Comparison of ENCODE assay signal across 25 mouse cellular contexts in genomic region chr14:73083563-73083962, GRCm38 (mm10). TPM values are rescaled to one million over a fixed set of nuclear protein-coding genes. Genes with fewer than 3 reads are reported as not detected.
DNase-seq lines count a peak whose midpoint lies in the region; ATAC-seq and TF ChIP-seq lines count a peak whose summit lies in the region.
"Had no signal": no experiment of that assay in that cellular context is flagged by ENCODE, and none has a peak within 500 bp of the region (broad histone marks: within the 10 kb centered on the region; RNA-seq: fewer than 3 reads in every experiment).

No protein-coding gene starts in this region.

- H3K27ac ChIP-seq in limb, embryonic 11.5 days (replicated peaks; ENCODE audit: low read depth, low read length): no peak overlapping the region
- H3K27ac ChIP-seq in limb, embryonic 10.5 days: no peak overlapping the region
- no peak overlapping the region for H3K27ac ChIP-seq in midbrain, embryonic 11.5 days (ENCODE audit: low read depth, low read length)
- H3K27ac ChIP-seq in midbrain, postnatal 0 days (ENCODE audit: low read depth, low read length): no peak overlapping the region
- H3K27ac ChIP-seq: embryonic facial prominence, embryonic 10.5 days; embryonic facial prominence, embryonic 12.5 days; forebrain, embryonic 13.5 days; forebrain, embryonic 15.5 days had no signal

- H3K9me3 ChIP-seq in limb, embryonic 11.5 days (ENCODE audit: control insufficient read depth, low read length): no peaks in the 10 kb centered on the region
- H3K9me3 ChIP-seq in limb, embryonic 10.5 days (replicated peaks): no peaks in the 10 kb centered on the region
- no peaks in the 10 kb centered on the region for H3K9me3 ChIP-seq in midbrain, embryonic 11.5 days (ENCODE audit: control insufficient read depth, low read length)
- H3K9me3 ChIP-seq in midbrain, postnatal 0 days (ENCODE audit: low read length): no peaks in the 10 kb centered on the region
- H3K9me3 ChIP-seq: embryonic facial prominence, embryonic 10.5 days; embryonic facial prominence, embryonic 12.5 days; forebrain, embryonic 13.5 days; forebrain, embryonic 15.5 days; G1E had no signal

- H3K9ac ChIP-seq in limb, embryonic 11.5 days (ENCODE audit: low read length): no peak overlapping the region
- H3K9ac ChIP-seq in midbrain, embryonic 11.5 days (ENCODE audit: low read length): no peak overlapping the region
- no peak overlapping the region for H3K9ac ChIP-seq in midbrain, postnatal 0 days (replicated peaks; ENCODE audit: low read length, poor library complexity, severe bottlenecking)
- H3K9ac ChIP-seq: embryonic facial prominence, embryonic 12.5 days; forebrain, embryonic 13.5 days; forebrain, embryonic 15.5 days had no signal

- no peak overlapping the region for H3K4me3 ChIP-seq in limb, embryonic 11.5 days (ENCODE audit: low read depth, low read length)
- no peak overlapping the region for H3K4me3 ChIP-seq in limb, embryonic 10.5 days
- no peak overlapping the region for H3K4me3 ChIP-seq in midbrain, embryonic 11.5 days (ENCODE audit: low read depth, low read length)
- no peak overlapping the region for H3K4me3 ChIP-seq in midbrain, postnatal 0 days (ENCODE audit: low read depth, low read length)
- H3K4me3 ChIP-seq: embryonic facial prominence, embryonic 10.5 days; embryonic facial prominence, embryonic 12.5 days; forebrain, embryonic 13.5 days; forebrain, embryonic 15.5 days had no signal

- DNase-seq in heart, adult 11 months: peak; percentile 52
- no peak for DNase-seq in heart, adult 8-10 months (ENCODE audit: low spot score)
- DNase-seq in limb, embryonic 11.5 days (ENCODE audit: low spot score): peak; percentile 9
- DNase-seq in limb, embryonic 10.5 days (ENCODE audit: low spot score): no peak
- DNase-seq in midbrain, embryonic 11.5 days (ENCODE audit: low spot score, missing footprints): peak; percentile 59
- no peak for DNase-seq in midbrain, postnatal 0 days (ENCODE audit: low spot score)
- DNase-seq: adrenal gland, adult 8-10 months; adrenal gland, postnatal 14 days; adrenal gland, postnatal 36 days; B cell, adult 2 months; cerebellum, adult 11-12 months; cerebellum, adult 2 months; cerebellum, adult 9-10 months; cerebellum, postnatal 10 days; cerebellum, postnatal 25 days had no signal

- no peaks in the 10 kb centered on the region for H3K4me1 ChIP-seq in limb, embryonic 11.5 days (ENCODE audit: control insufficient read depth, insufficient read depth, low read length)
- H3K4me1 ChIP-seq in limb, embryonic 10.5 days: no peaks in the 10 kb centered on the region
- H3K4me1 ChIP-seq in midbrain, embryonic 11.5 days (ENCODE audit: control insufficient read depth, insufficient read depth, low read length): no peaks in the 10 kb centered on the region
- H3K4me1 ChIP-seq in midbrain, postnatal 0 days (ENCODE audit: insufficient read depth, low read length): no peaks in the 10 kb centered on the region
- H3K4me1 ChIP-seq: embryonic facial prominence, embryonic 10.5 days; embryonic facial prominence, embryonic 12.5 days; forebrain, embryonic 13.5 days; forebrain, embryonic 15.5 days had no signal

- ATAC-seq in limb, embryonic 11.5 days (ENCODE audit: insufficient number of reproducible peaks, low FRiP score, low TSS enrichment, low read depth): no peak
- ATAC-seq in midbrain, embryonic 11.5 days (ENCODE audit: low FRiP score): no peak
- no peak for ATAC-seq in midbrain, postnatal 0 days (ENCODE audit: low FRiP score)
- ATAC-seq: activated CD4-positive, CD25-positive, alpha-beta regulatory T cell, adult 4 months; CD4-positive, CD25-positive, alpha-beta regulatory T cell, adult 4 months; forebrain, embryonic 13.5 days; forebrain, embryonic 15.5 days; Patski had no signal

- 76% methylated on average over 2 of the region's 2 CpGs for WGBS in limb, embryonic 11.5 days
- WGBS in limb, embryonic 10.5 days: 84% methylated on average over 2 of the region's 2 CpGs
- WGBS in midbrain, embryonic 11.5 days: 81% methylated on average over 2 of the region's 2 CpGs
- 87% methylated on average over 2 of the region's 2 CpGs for WGBS in midbrain, postnatal 0 days

- H3K4me2 ChIP-seq in limb, embryonic 11.5 days (ENCODE audit: low read depth, severe bottlenecking): no peak overlapping the region
- H3K4me2 ChIP-seq in midbrain, embryonic 11.5 days: no peak overlapping the region
- no peak overlapping the region for H3K4me2 ChIP-seq in midbrain, postnatal 0 days (ENCODE audit: low read depth, low read length, poor library complexity, severe bottlenecking)
- H3K4me2 ChIP-seq: embryonic facial prominence, embryonic 12.5 days; forebrain, embryonic 13.5 days; forebrain, embryonic 15.5 days had no signal

- H3K27me3 ChIP-seq in limb, embryonic 11.5 days (ENCODE audit: control insufficient read depth, insufficient read depth, low read length): no peaks in the 10 kb centered on the region
- H3K27me3 ChIP-seq in limb, embryonic 10.5 days (ENCODE audit: low read depth, poor library complexity, severe bottlenecking): no peaks in the 10 kb centered on the region
- no peaks in the 10 kb centered on the region for H3K27me3 ChIP-seq in midbrain, embryonic 11.5 days (ENCODE audit: control insufficient read depth, insufficient read depth, low read length)
- H3K27me3 ChIP-seq in midbrain, postnatal 0 days (ENCODE audit: insufficient read depth, low read length): no peaks in the 10 kb centered on the region
- H3K27me3 ChIP-seq: CH12.LX; embryonic facial prominence, embryonic 12.5 days; forebrain, embryonic 13.5 days; forebrain, embryonic 15.5 days had no signal

- H3K36me3 ChIP-seq in limb, embryonic 11.5 days (ENCODE audit: control insufficient read depth, insufficient read depth, low read length): no peaks in the 10 kb centered on the region
- H3K36me3 ChIP-seq in limb, embryonic 10.5 days: no peaks in the 10 kb centered on the region
- no peaks in the 10 kb centered on the region for H3K36me3 ChIP-seq in midbrain, embryonic 11.5 days (ENCODE audit: control insufficient read depth, insufficient read depth, low read length)
- no peaks in the 10 kb centered on the region for H3K36me3 ChIP-seq in midbrain, postnatal 0 days (ENCODE audit: insufficient read depth, low read length)
- H3K36me3 ChIP-seq: embryonic facial prominence, embryonic 10.5 days; embryonic facial prominence, embryonic 12.5 days; forebrain, embryonic 15.5 days; G1E had no signal

- TF ChIP-seq CTCF in midbrain, postnatal 0 days (IDR thresholded peaks at IDR 0.05): no peak

RNA-seq across cellular contexts. Expression of gene Cysltr2, which starts 34.6 kb away (rescaled TPM):
- total RNA-seq in heart, adult 8-10 months (2022): under 1 TPM; 0.14 to 0.41 (median 0.30) TPM
- polyA plus RNA-seq in limb, embryonic 11.5 days (2014; fragmentation: Nextera tagmentation; extraction: Ambion mirVana): not detected in 2 replicates
- not detected in 2 replicates for polyA plus RNA-seq in limb, embryonic 10.5 days (2016; fragmentation: Nextera tagmentation; extraction: Ambion mirVana)
- not detected in 2 replicates for polyA plus RNA-seq in midbrain, embryonic 11.5 days (2014; fragmentation: Nextera tagmentation; extraction: Ambion mirVana)
- total RNA-seq in midbrain, postnatal 0 days (2014; rRNA removed): 0.76 TPM in 1 of 2 replicates, not detected in the other
- 0.30 and 0.33 TPM in 2 replicates for polyA plus RNA-seq in midbrain, postnatal 0 days (2015; fragmentation: Nextera tagmentation; extraction: Ambion mirVana)
- polyA plus RNA-seq: embryonic facial prominence, embryonic 10.5 days; embryonic facial prominence, embryonic 12.5 days; forebrain, embryonic 11.5 days; forebrain, embryonic 13.5 days; forebrain, embryonic 15.5 days; G1E; Patski had no signal

RNA-seq across cellular contexts. Expression of gene Rcbtb2, which starts 39.3 kb away (rescaled TPM):
- total RNA-seq in heart, adult 8-10 months (2022): 10 to 100 TPM; 18.2 to 30.9 (median 21.1) TPM
- polyA plus RNA-seq in limb, embryonic 11.5 days (2014; fragmentation: Nextera tagmentation; extraction: Ambion mirVana): 205 and 216 TPM in 2 replicates
- polyA plus RNA-seq in limb, embryonic 10.5 days (2016; fragmentation: Nextera tagmentation; extraction: Ambion mirVana): 202 and 208 TPM in 2 replicates
- 169 and 177 TPM in 2 replicates for polyA plus RNA-seq in midbrain, embryonic 11.5 days (2014; fragmentation: Nextera tagmentation; extraction: Ambion mirVana)
- 54.1 and 77.5 TPM in 2 replicates for total RNA-seq in midbrain, postnatal 0 days (2014; rRNA removed)
- 43.1 and 45.4 TPM in 2 replicates for polyA plus RNA-seq in midbrain, postnatal 0 days (2015; fragmentation: Nextera tagmentation; extraction: Ambion mirVana)

Comparison
In these comparisons a context has a peak if more than half of its experiments do, and no peak if none do; other contexts are left out.
1. DNase-seq: peak in heart, adult 11 months (single experiment), limb, embryonic 11.5 days (single experiment) and midbrain, embryonic 11.5 days (single experiment); none in heart, adult 8-10 months (single experiment), limb, embryonic 10.5 days (single experiment) and midbrain, postnatal 0 days (single experiment).